Mouse (Mus musculus): ENCODE data around the gene Ncoa1. TPM values are rescaled to one million over a fixed set of nuclear protein-coding genes. Genes with fewer than 3 reads are reported as not detected.

Gene Ncoa1
- polyA plus RNA-seq, 1 experiment from 2014 or later: 7.2 TPM

DNA sequence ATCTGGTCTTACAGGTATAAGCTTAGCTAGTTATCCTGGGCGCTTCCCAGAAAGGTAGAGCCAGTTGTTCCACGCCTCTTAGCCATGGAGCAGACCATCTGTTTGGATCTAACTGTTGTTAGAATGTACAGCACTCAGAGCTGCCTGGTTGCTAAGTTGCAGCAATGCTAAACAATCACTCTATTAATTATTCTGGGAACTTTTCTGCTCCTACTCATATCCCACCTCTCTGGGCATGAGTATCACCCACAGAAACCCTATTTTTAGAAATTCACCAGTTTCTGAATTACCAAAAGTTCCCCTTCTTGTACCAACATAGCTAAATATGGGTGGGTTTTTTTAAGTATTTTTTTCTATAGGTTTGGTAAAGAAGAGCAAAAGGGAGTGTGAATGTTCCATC lies 43.4 kb downstream of the Ncoa1 start:
- H3K4me2 ChIP-seq (replicated peaks; ENCODE audit: low read depth, low read length): no peak overlapping the region
- DNase-seq (ENCODE audit: low spot score) (no peak), ATAC-seq (ENCODE audit: low FRiP score) (no peak)
- no peaks in the 10 kb centered on the region for H3K36me3 ChIP-seq (ENCODE audit: control insufficient read depth, insufficient read depth, low read length)
- no peak overlapping the region for H3K27ac ChIP-seq (ENCODE audit: low read depth, low read length)
- H3K9me3 ChIP-seq (ENCODE audit: control insufficient read depth, low read length): no peaks in the 10 kb centered on the region
- H3K27me3 ChIP-seq (ENCODE audit: control insufficient read depth, insufficient read depth, low read length): no peaks in the 10 kb centered on the region
- WGBS: 86% methylated on average over 2 of the region's 2 CpGs
- no peaks in the 10 kb centered on the region for H3K4me1 ChIP-seq (replicated peaks; ENCODE audit: control insufficient read depth, insufficient read depth, low read length)
- no peak overlapping the region for H3K9ac ChIP-seq (ENCODE audit: low read depth, low read length)
- H3K4me3 ChIP-seq (ENCODE audit: low read depth, low read length): no peak overlapping the region

DNA sequence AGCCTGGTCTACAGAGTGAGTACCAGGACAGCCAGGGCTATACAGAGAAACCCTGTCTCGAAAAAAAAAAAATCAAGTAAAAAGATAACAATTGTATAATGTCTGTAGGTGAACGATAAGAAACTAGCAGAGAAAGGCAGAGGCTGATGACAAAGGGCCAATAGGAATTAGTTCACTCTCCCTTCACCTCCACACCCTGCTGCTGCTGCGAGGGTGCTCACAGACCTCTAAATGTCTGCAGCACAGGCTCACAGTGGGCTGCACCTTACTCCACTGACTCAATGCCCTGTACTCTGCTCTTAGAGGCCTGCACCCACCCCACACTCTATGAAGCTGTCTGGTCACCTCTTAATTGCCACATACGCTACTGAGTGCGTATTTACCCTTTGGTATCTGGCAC lies 45.0 kb downstream of the Ncoa1 start:
- H3K36me3 ChIP-seq (ENCODE audit: control insufficient read depth, insufficient read depth, low read length): no peaks in the 10 kb centered on the region
- WGBS: 90% methylated on average over 5 of the region's 5 CpGs
- H3K4me2 ChIP-seq (replicated peaks; ENCODE audit: low read depth, low read length): no peak overlapping the region
- no peak overlapping the region for H3K27ac ChIP-seq (ENCODE audit: low read depth, low read length)
- DNase-seq (ENCODE audit: low spot score): no peak
- no peak overlapping the region for H3K4me3 ChIP-seq (ENCODE audit: low read depth, low read length)
- H3K9me3 ChIP-seq (ENCODE audit: control insufficient read depth, low read length): no peaks in the 10 kb centered on the region
- no peaks in the 10 kb centered on the region for H3K27me3 ChIP-seq (ENCODE audit: control insufficient read depth, insufficient read depth, low read length)
- ATAC-seq (ENCODE audit: low FRiP score): no peak
- H3K4me1 ChIP-seq (replicated peaks; ENCODE audit: control insufficient read depth, insufficient read depth, low read length): no peaks in the 10 kb centered on the region
- H3K9ac ChIP-seq (ENCODE audit: low read depth, low read length): no peak overlapping the region

DNA sequence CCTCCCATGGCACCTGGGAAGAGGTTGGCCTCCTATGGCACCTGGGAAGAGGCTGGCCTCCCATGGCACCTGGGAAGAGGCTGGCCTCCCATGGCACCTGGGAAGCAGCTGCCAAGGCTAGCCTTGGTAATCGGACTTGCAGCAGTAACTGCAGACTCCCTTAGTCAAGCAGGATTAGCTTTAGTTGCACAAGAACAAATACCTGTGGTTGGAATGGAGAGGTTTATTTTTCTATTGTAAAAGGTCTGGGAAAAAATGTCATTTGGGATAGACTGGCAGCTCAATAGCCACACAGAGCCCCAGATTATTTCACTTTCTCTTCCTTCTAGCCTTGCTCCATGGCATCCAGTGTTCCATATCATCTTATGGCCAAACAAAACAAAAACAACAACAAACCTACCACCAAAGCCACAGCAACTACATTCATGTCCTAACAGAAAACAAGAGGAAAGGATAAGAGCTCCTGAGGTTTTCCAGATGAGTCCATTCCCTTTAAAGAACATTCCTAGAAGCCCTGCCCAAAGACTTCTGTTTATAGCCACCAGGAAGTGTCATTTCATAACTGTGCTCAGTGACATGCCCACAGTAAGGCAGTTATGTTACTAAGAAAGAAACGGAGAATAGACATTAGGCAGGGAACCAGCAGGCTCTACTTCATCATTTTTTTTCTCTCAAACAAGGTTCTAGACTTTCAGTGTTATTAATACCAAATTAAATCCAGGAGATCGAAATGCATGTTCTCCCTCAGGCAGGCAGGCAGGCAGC lies 46.7 kb downstream of the Ncoa1 start:
- Histone ChIP-seq H3K27me3 (ENCODE audit: control insufficient read depth, insufficient read depth, low read length) (no peaks in the 10 kb centered on the region), H3K4me2 (replicated peaks; ENCODE audit: low read depth, low read length) (no peak overlapping the region), H3K4me3 (ENCODE audit: low read depth, low read length) (no peak overlapping the region), H3K36me3 (ENCODE audit: control insufficient read depth, insufficient read depth, low read length) (no peaks in the 10 kb centered on the region), H3K4me1 (replicated peaks; ENCODE audit: control insufficient read depth, insufficient read depth, low read length) (no peaks in the 10 kb centered on the region), H3K9me3 (ENCODE audit: control insufficient read depth, low read length) (no peaks in the 10 kb centered on the region), H3K9ac (ENCODE audit: low read depth, low read length) (no peak overlapping the region), H3K27ac (ENCODE audit: low read depth, low read length) (no peak overlapping the region)
- WGBS: 92% methylated on average over 3 of the region's 3 CpGs
- no peak for DNase-seq (ENCODE audit: low spot score)
- ATAC-seq (ENCODE audit: low FRiP score): no peak

DNA sequence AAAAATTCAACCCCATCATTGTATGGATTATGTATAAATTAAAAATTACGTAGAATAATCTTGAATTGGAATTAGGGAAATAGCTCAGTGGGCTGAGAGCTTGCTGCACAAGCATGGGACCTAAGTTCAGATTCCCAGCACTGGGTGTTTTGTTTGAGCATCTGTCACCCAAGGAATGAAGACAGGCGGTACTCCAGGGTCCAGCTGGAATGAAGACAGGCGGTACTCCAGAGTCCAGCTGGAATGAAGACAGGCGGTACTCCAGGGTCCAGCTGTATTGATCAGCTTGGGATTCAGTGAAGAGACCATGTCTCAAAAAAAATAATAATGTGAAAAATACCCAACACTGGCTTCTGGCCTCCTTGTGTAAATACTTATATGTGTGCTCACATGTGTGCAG lies 58.2 kb downstream of the Ncoa1 start:
- Histone ChIP-seq H3K27me3 (ENCODE audit: control insufficient read depth, insufficient read depth, low read length) (no peaks in the 10 kb centered on the region), H3K9me3 (ENCODE audit: control insufficient read depth, low read length) (no peaks in the 10 kb centered on the region), H3K4me2 (replicated peaks; ENCODE audit: low read depth, low read length) (no peak overlapping the region), H3K27ac (ENCODE audit: low read depth, low read length) (no peak overlapping the region), H3K9ac (ENCODE audit: low read depth, low read length) (no peak overlapping the region), H3K4me3 (ENCODE audit: low read depth, low read length) (no peak overlapping the region), H3K4me1 (replicated peaks; ENCODE audit: control insufficient read depth, insufficient read depth, low read length) (no peaks in the 10 kb centered on the region), H3K36me3 (ENCODE audit: control insufficient read depth, insufficient read depth, low read length) (no peaks in the 10 kb centered on the region)
- no peak for DNase-seq (ENCODE audit: low spot score)
- 89% methylated on average over 4 of the region's 4 CpGs for WGBS
- ATAC-seq (ENCODE audit: low FRiP score): no peak

DNA sequence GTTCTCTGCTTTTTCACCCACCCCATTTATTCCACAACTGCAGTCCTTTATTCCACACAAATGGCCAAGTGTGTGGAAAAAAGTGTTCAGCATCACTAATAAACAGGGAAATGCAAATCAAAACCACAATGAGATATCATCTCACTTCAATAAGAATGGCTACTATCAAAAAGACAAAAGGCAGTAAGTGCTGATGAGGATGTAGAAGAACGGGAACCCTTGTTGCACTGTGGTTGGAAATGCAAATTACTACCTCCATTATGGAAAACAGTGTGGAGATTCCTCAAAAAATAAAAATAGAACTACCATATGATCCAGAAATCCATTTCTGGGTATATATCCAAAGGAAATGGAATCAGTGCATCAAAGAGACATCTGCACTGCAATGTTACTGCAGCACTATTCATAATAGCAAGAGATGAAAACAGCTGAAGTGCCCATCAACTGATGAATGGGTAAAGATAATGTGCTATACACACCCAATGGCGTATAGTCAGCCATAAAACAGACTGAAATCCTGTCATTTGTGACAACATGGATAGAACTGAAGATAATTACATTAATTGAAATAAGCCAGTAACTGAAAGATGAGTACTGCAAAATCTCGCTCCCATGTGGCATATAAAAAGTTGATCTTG lies 59.2 kb downstream of the Ncoa1 start:
- H3K27ac ChIP-seq (ENCODE audit: low read depth, low read length): no peak overlapping the region
- DNase-seq (ENCODE audit: low spot score): no peak
- no peak for ATAC-seq (ENCODE audit: low FRiP score)
- H3K36me3 ChIP-seq (ENCODE audit: control insufficient read depth, insufficient read depth, low read length): no peaks in the 10 kb centered on the region
- no peaks in the 10 kb centered on the region for H3K27me3 ChIP-seq (ENCODE audit: control insufficient read depth, insufficient read depth, low read length)
- no peaks in the 10 kb centered on the region for H3K9me3 ChIP-seq (ENCODE audit: control insufficient read depth, low read length)
- H3K9ac ChIP-seq (ENCODE audit: low read depth, low read length): no peak overlapping the region
- H3K4me2 ChIP-seq (replicated peaks; ENCODE audit: low read depth, low read length): no peak overlapping the region
- 79% methylated on average over 3 of the region's 3 CpGs for WGBS
- H3K4me1 ChIP-seq (replicated peaks; ENCODE audit: control insufficient read depth, insufficient read depth, low read length): no peaks in the 10 kb centered on the region
- no peak overlapping the region for H3K4me3 ChIP-seq (ENCODE audit: low read depth, low read length)

DNA sequence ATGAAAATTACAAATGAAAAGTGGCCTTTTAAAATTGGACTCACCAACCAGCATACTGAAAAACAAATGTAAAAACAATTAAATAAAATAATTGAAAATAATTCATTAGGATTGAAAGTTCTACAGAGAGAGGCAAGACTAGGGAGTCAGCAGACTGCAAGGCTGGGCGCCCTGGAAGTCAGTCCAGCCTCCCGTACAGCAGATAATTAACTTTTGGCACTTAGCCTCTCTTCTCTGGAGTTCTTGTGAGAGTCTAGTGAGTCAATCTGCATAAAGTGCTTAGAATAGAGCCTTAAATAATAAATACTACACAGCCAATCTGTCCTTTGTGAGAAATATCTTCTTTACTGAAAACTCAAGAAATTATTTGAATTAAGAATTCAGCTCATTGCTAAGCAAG lies 69.9 kb downstream of the Ncoa1 start:
- H3K27me3 ChIP-seq (ENCODE audit: control insufficient read depth, insufficient read depth, low read length): no peaks in the 10 kb centered on the region
- no peak for ATAC-seq (ENCODE audit: low FRiP score)
- 85% methylated on average over 2 of the region's 2 CpGs for WGBS
- no peak overlapping the region for H3K4me3 ChIP-seq (ENCODE audit: low read depth, low read length)
- H3K9me3 ChIP-seq (ENCODE audit: control insufficient read depth, low read length): no peaks in the 10 kb centered on the region
- no peak overlapping the region for H3K4me2 ChIP-seq (replicated peaks; ENCODE audit: low read depth, low read length)
- H3K4me1 ChIP-seq (replicated peaks; ENCODE audit: control insufficient read depth, insufficient read depth, low read length): no peaks in the 10 kb centered on the region
- H3K27ac ChIP-seq (ENCODE audit: low read depth, low read length): no peak overlapping the region
- H3K36me3 ChIP-seq (ENCODE audit: control insufficient read depth, insufficient read depth, low read length): no peaks in the 10 kb centered on the region
- H3K9ac ChIP-seq (ENCODE audit: low read depth, low read length): no peak overlapping the region
- DNase-seq (ENCODE audit: low spot score): no peak

DNA sequence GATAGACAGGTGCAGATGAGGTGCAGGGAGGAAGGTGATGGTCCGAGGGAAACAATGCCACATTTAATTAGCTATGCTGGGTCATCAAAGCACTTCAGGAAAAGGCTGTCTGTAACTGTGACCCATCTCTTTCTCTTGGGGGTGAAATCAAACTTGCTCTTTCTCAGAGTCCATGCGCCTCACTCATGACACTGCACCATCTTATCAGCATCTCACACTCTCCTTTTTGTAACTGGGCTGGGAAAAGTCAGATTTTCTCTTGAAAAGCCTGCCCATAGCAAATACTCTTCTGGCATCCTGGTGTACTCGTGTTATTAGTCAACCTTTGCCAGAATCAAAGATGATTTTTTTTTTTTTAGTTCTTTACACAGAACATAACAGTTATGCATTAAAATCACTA lies 70.8 kb downstream of the Ncoa1 start:
- no peak for DNase-seq (ENCODE audit: low spot score)
- Histone ChIP-seq H3K27me3 (ENCODE audit: control insufficient read depth, insufficient read depth, low read length) (no peaks in the 10 kb centered on the region), H3K4me3 (ENCODE audit: low read depth, low read length) (no peak overlapping the region), H3K4me1 (replicated peaks; ENCODE audit: control insufficient read depth, insufficient read depth, low read length) (no peaks in the 10 kb centered on the region), H3K27ac (ENCODE audit: low read depth, low read length) (no peak overlapping the region), H3K9me3 (ENCODE audit: control insufficient read depth, low read length) (no peaks in the 10 kb centered on the region), H3K36me3 (ENCODE audit: control insufficient read depth, insufficient read depth, low read length) (no peaks in the 10 kb centered on the region), H3K4me2 (replicated peaks; ENCODE audit: low read depth, low read length) (no peak overlapping the region), H3K9ac (ENCODE audit: low read depth, low read length) (no peak overlapping the region)
- 87% methylated on average over 3 of the region's 3 CpGs for WGBS
- no peak for ATAC-seq (ENCODE audit: low FRiP score)

DNA sequence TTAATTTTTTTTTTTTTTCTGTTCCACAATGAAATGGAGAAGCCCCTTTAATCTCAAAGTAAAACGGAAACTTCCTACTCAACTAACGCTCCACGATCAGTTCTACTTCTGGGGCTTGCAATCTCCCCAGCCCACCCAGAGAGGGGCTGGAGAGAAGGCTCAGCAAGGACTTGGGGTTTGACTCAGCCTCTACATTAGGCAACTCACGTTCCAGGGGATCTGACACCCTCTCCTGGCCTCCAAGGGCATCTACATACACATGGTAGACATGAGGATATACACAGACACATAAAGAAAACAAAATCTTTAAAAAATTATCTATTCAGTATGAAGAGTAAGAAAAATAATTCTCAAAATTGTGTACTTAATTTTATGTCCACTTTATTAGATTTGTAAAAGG lies 73.8 kb downstream of the Ncoa1 start:
- H3K9me3 ChIP-seq (ENCODE audit: control insufficient read depth, low read length): no peaks in the 10 kb centered on the region
- H3K27ac ChIP-seq (ENCODE audit: low read depth, low read length): no peak overlapping the region
- no peak overlapping the region for H3K9ac ChIP-seq (ENCODE audit: low read depth, low read length)
- 73% methylated on average over 4 of the region's 4 CpGs for WGBS
- H3K27me3 ChIP-seq (ENCODE audit: control insufficient read depth, insufficient read depth, low read length): no peaks in the 10 kb centered on the region
- ATAC-seq (ENCODE audit: low FRiP score) (no peak), DNase-seq (ENCODE audit: low spot score) (no peak)
- no peaks in the 10 kb centered on the region for H3K4me1 ChIP-seq (replicated peaks; ENCODE audit: control insufficient read depth, insufficient read depth, low read length)
- no peaks in the 10 kb centered on the region for H3K36me3 ChIP-seq (ENCODE audit: control insufficient read depth, insufficient read depth, low read length)
- H3K4me3 ChIP-seq (ENCODE audit: low read depth, low read length): no peak overlapping the region
- no peak overlapping the region for H3K4me2 ChIP-seq (replicated peaks; ENCODE audit: low read depth, low read length)

DNA sequence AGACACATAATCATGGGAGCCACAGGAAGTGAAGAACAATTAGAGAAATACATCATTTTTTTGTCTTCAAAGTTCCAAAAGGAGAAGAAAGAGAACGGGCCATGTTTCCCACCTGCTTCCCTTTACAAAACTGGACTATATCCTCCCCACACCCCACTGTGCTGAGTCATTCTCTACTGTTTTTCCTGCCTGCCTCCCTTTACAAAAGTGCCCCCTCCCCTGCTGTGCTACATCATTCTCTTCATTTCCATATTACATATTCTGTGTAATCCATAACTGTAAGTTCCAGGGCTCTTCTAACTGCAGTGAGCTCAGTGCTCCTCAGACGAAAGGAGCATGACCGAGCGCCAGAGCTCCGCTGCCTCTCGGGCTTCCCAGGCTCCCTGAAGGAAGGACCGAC lies 80.8 kb downstream of the Ncoa1 start:
- no peaks in the 10 kb centered on the region for H3K27me3 ChIP-seq (ENCODE audit: control insufficient read depth, insufficient read depth, low read length)
- DNase-seq (ENCODE audit: low spot score): no peak
- no peaks in the 10 kb centered on the region for H3K9me3 ChIP-seq (ENCODE audit: control insufficient read depth, low read length)
- H3K4me2 ChIP-seq (replicated peaks; ENCODE audit: low read depth, low read length): no peak overlapping the region
- no peaks in the 10 kb centered on the region for H3K36me3 ChIP-seq (ENCODE audit: control insufficient read depth, insufficient read depth, low read length)
- no peak for ATAC-seq (ENCODE audit: low FRiP score)
- H3K4me1 ChIP-seq (replicated peaks; ENCODE audit: control insufficient read depth, insufficient read depth, low read length): no peaks in the 10 kb centered on the region
- WGBS: 76% methylated on average over 7 of the region's 7 CpGs
- H3K9ac ChIP-seq (ENCODE audit: low read depth, low read length): no peak overlapping the region
- H3K4me3 ChIP-seq (ENCODE audit: low read depth, low read length): no peak overlapping the region
- no peak overlapping the region for H3K27ac ChIP-seq (ENCODE audit: low read depth, low read length)
